Mouse (Mus musculus): ENCODE measurements at regions not wholly inside any gene's neighbourhood (a gene's known extent, or its start where the extent isn't known, plus 50 kb on each side); places are given as distances from the start of the nearest gene placed in this dataset.

DNA sequence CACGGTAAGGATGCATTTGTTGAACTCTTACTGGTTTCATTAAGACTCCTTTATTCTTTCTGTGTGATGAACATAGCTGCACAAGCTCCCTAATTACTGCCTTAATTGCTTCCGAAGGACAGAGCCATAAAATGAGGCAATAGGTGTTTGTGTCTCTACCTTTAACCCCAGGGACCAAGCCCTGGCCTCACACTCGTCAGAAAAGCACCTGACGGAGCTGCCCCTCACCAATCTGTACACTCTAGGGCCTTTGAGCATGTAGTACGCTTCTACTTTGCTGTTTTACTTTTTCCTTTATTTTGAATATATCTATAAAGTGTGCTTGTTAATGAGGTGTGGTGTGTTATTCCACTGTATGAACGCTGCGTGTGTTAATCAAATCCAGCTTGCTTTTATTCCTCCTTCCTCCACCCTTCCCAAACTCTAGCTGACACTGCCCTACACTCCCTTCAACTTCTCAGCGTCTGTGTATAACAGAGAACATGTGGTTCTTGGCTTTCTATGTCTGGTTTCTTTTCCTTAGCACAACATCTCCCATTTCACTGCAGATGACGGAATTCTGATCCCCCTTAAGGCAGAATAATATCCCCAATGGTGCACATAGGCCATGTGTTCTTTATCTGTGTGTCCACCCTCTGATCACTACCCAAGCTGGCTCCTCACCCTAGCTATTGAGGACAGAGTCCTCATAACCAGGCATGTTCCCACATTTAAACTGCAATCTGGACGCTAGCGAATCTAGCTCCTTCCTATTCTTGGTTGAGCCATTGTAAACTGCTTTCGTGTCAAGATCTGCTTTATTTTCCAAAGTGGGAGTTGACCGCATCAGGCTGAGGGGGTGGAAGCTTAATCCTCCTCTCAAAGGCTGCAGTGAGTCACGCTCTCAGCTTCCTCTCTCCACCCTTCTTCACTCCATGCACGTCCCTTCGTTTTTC lies 52.5 kb upstream of the Nfe2l2 start:
- Histone ChIP-seq H3K27me3 (ENCODE audit: control insufficient read depth, insufficient read depth, low read depth, low read length) (no peaks in the 10 kb centered on the region), H3K9ac (ENCODE audit: low read depth, low read length) (no peak overlapping the region), H3K4me3 (ENCODE audit: low read depth, low read length) (no peak overlapping the region), H3K4me2 (ENCODE audit: low read depth, low read length) (no peak overlapping the region), H3K4me1 (ENCODE audit: control insufficient read depth, low read depth, low read length) (no peaks in the 10 kb centered on the region), H3K36me3 (ENCODE audit: control insufficient read depth, insufficient read depth) (no peaks in the 10 kb centered on the region), H3K27ac (ENCODE audit: low read length) (no peak overlapping the region), H3K9me3 (replicated peaks; ENCODE audit: control insufficient read depth, low read length) (no peaks in the 10 kb centered on the region)
- no peak for ATAC-seq (ENCODE audit: low read depth)
- 65% methylated on average over 16 of the region's 16 CpGs for WGBS (ENCODE audit: insufficient replicate concordance)

DNA sequence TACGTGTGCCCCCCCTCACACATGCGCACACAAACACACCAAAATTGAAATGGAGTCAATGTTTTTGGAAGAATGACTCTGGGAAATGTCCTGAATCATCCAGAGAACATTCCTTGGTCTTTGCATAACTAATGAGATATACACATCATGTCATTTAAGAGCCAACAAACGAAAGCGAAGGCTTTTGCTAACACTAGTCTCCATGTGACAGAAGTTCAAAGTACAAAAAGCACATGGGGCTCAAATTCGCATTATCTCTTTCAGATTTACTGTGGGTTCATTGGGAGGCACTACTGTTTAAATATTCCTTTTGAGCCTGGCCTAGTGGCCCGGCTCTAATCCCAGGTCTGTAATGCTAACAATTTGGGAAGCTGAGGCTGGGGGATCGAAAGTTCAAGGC lies 50.2 kb upstream of the Nfe2l2 start:
- WGBS (ENCODE audit: insufficient replicate concordance): 66% methylated on average over 7 of the region's 7 CpGs
- Histone ChIP-seq H3K4me1 (ENCODE audit: control insufficient read depth, low read depth, low read length) (no peaks in the 10 kb centered on the region), H3K27me3 (ENCODE audit: control insufficient read depth, insufficient read depth, low read depth, low read length) (no peaks in the 10 kb centered on the region), H3K36me3 (ENCODE audit: control insufficient read depth, insufficient read depth) (no peaks in the 10 kb centered on the region), H3K27ac (ENCODE audit: low read length) (no peak overlapping the region), H3K4me2 (ENCODE audit: low read depth, low read length) (no peak overlapping the region), H3K9me3 (replicated peaks; ENCODE audit: control insufficient read depth, low read length) (no peaks in the 10 kb centered on the region), H3K9ac (ENCODE audit: low read depth, low read length) (no peak overlapping the region), H3K4me3 (ENCODE audit: low read depth, low read length) (no peak overlapping the region)
- ATAC-seq (ENCODE audit: low read depth): no peak
